Mouse (Mus musculus) C2C12 (cell line): ENCODE measurements at regions not wholly inside any gene's neighbourhood (a gene's known extent, or its start where the extent isn't known, plus 50 kb on each side); places are given as distances from the start of the nearest gene placed in this dataset.

Experiments used
- CTCF ChIP-seq: IDR thresholded peaks from one replicate; pipeline ENCODE4 v1.5.1; 2011; ENCODE audit not compliant: control insufficient read depth, insufficient read depth, insufficient read length
- MAX ChIP-seq: IDR thresholded peaks from one replicate; pipeline ENCODE4 v1.6.1; 2011; ENCODE audit warnings: mild to moderate bottlenecking, control low read depth
- MYOG ChIP-seq: IDR thresholded peaks from one replicate; pipeline ENCODE4 v1.6.1; 2011; ENCODE audit not compliant: control insufficient read depth, insufficient read length; ENCODE audit errors: extremely low read depth

DNA sequence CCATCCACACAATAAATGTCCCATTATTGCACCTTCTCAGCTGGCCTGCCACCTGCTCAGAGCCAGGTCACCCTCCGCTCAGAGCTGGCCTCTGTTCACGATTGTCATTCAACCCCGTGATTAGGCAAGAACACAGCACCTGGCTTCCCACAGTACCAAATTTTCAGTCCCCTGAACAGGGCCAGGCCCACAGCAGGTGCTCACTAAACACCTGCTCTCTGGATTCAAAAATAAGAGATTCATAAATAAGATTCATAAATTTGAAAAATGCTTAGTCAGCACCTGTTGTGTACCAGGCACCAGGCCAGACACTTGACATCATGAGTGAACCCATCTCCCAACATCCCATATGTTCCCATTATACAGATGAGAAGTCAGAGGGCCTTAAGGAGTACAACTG lies 272.2 kb downstream of the Matn1 start:
- TF ChIP-seq CTCF (no peak), MYOG (no peak), MAX (no peak)
